Mouse (Mus musculus): ENCODE measurements around the gene Sptbn2.
"Not testable (repeated sequence)": the region's sequence is repeated elsewhere in the genome, so short reads cannot be mapped to it uniquely, and the experiment has no call there.

Gene Sptbn2

GRCm38 (mm10) chr19:4720671-4721244, 9.8 kb downstream of the Sptbn2 start:
- ATAC-seq (ENCODE audit: low TSS enrichment): no peak

GRCm38 (mm10) chr19:4729186-4729585, 18.2 kb downstream of the Sptbn2 start:
- no peak for ATAC-seq (ENCODE audit: low TSS enrichment)

DNA sequence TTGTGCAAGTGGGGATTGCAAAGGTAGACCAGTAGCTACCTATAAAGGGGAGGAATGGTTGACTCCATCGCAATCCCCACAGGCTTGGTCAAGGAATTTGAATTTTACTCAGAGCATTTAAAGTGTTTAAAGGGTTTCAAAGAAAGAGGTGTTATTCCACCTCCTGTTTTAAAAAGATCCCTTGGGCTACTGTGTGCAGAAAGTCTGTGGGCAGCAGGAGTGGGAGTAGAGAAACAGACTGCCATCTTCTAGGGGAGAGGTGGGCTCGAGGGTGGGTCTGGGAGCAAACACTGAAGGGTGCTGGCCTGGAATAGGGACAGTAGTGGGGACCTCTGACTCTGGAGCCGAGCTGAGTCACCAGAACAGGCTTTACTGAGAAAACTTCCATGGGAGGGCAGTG, 22.1 kb downstream of the Sptbn2 start:
- peak; percentile 62; the same call in 1 of the 2 replicates for ATAC-seq (ENCODE audit: low TSS enrichment)

DNA sequence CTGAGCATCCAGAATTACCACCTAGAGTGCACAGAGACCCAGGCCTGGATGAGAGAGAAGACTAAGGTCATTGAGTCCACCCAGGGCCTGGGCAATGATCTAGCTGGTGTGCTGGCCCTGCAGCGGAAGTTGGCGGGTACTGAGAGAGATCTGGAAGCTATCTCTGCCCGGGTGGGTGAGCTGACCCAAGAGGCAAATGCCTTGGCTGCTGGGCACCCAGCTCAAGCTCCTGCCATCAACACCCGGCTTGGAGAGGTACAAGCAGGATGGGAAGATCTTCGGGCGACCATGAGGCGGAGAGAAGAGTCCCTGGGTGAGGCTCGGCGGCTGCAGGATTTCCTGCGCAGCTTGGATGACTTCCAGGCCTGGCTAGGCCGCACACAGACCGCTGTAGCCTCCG, 26.9 kb downstream of the Sptbn2 start:
- ATAC-seq (ENCODE audit: low TSS enrichment): no peak

DNA sequence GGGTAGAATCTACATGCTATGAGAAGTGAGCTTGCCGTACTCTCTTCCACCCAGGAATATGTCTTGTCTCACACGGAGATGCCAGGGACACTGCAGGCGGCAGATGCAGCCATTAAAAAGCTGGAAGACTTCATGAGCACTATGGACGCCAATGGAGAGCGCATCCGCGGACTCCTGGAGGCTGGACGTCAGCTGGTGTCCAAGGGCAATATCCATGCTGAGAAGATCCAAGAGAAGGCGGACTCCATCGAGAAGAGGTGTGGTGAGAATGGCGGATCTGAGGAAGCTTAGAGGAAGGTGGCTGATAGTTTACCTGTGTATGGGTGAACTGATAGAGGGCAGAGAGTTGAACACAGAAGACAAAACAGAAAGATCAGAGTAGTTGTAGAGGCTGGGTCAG, 28.1 kb downstream of the Sptbn2 start:
- no peak for ATAC-seq (ENCODE audit: low TSS enrichment)

GRCm38 (mm10) chr19:4739762-4740161, 28.8 kb downstream of the Sptbn2 start:
- no peak for ATAC-seq (ENCODE audit: low TSS enrichment)

DNA sequence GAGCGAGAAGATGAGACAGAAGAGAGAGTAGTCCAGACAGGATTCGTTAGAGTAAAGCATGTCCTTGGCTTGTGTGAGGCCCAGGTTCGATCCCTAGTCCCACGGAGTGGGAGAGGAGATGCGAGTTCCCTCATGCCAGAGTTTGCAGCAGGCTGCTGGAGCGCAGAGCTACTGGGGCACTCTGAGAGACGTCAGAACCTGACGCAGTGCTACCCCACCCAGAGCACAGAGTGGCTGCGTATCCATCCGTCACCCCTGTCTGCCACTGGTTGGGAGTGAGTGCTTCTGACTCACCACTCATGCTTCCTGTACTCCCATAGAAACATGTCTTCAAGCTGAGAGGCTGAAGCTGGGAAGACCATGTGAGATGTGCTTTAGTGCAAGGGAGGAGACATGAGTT, 30.5 kb downstream of the Sptbn2 start:
- peak; percentile 57; the same call in 1 of the 2 replicates for ATAC-seq (ENCODE audit: low TSS enrichment)

DNA sequence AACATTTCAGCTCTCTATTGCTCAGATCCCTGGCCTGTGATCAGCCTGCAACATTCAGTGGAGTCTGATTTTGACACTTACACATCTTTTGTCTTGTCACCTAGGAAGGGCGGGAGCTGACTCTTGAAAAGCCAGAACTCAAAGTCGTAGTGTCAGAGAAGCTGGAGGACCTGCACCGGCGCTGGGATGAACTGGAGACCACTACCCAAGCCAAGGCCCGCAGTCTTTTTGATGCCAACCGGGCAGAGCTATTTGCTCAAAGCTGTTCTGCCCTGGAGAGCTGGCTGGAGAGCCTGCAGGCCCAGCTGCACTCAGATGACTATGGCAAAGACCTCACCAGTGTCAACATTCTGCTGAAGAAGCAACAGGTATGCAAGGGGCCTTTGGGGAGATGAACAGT, 31.3 kb downstream of the Sptbn2 start:
- ATAC-seq (ENCODE audit: low TSS enrichment): no peak

- ATAC-seq (ENCODE audit: low TSS enrichment): no peak
Measured at GRCm38 (mm10) chr19:4743524-4743923, 32.6 kb downstream of the Sptbn2 start.

DNA sequence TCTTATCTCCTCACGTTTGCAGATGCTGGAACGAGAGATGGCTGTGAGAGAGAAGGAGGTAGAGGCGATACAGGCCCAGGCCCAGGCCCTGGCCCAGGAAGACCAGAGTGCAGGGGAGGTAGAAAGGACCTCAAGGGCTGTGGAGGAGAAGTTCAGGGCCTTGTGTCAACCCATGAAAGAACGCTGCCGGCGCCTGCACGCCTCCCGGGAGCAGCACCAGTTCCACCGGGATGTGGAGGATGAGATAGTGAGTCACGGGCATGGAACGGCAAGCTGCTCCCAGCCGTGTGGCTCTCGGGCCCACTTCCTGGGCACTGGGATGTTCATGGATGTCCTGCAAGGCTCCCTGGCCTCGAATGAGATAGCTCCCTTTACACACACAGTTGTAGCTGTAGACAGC, 33.1 kb downstream of the Sptbn2 start:
- ATAC-seq (ENCODE audit: low TSS enrichment): no peak

GRCm38 (mm10) chr19:4745057-4745456, 34.1 kb downstream of the Sptbn2 start:
- ATAC-seq (ENCODE audit: low TSS enrichment): no peak

DNA sequence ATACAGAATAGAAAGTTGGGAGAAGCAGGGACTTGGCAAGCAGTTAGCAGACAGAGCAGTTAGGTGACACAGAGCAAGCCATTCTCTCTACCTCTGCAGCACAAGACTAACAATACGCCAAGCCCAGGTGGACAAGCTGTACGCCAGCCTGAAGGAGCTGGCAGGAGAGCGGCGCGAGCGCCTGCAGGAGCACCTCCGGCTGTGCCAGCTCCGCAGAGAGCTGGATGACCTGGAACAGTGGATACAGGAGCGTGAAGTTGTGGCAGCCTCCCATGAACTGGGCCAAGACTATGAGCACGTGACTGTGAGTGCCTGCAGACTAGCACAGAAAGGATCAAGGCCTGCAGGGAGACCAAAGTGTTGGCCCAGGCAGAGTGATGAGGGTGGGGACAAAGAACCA, 34.7 kb downstream of the Sptbn2 start:
- 0 out of 2 replicates have a peak, but pooled peaks have one; percentile 1 for ATAC-seq (ENCODE audit: low TSS enrichment)

- ATAC-seq (ENCODE audit: low TSS enrichment): no peak
Measured at GRCm38 (mm10) chr19:4746611-4747010, 35.6 kb downstream of the Sptbn2 start.

GRCm38 (mm10) chr19:4747631-4748312, 36.8 kb downstream of the Sptbn2 start:
- no peak for ATAC-seq (ENCODE audit: low TSS enrichment)

DNA sequence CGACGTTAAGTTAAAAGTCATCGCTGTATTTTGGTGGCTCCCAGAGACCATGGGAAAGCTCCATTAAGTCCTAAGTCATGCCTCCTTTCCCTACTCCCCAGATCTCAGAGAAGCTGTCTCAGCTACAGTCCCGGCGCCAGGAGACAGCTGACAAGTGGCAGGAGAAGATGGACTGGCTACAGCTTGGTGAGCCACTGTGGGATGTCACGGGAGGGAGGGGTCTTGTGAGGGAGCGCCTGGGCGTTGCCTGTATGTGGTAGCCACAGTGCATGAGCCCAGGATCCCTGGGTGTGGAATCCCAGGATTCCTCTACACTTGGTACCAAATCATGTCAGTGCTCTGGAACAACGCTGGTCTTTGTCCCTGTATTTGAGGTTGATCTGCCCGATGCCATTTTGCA, 37.5 kb downstream of the Sptbn2 start:
- ATAC-seq (ENCODE audit: low TSS enrichment): no peak

DNA sequence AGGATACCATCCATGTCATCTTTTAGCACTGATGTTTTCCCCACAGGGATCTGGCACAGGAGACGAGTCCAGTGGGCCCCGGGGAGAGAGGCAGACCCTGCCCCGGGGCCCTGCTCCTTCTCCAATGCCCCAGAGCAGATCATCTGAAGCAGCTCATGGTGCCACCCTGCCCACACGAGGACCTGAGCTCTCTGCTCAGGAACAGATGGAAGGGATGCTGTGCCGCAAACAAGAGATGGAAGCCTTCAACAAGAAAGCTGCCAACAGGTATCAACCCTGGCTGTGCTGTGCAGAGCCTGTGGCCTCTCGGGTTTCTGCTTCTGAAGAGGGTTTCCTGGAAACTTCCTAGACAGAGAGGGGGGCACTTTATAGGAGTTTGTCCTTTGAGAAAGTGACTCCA, 39.0 kb downstream of the Sptbn2 start:
- ATAC-seq (ENCODE audit: low TSS enrichment): no peak

- ATAC-seq (ENCODE audit: low TSS enrichment): peak; percentile 71
Measured at GRCm38 (mm10) chr19:4755565-4756192, 44.7 kb downstream of the Sptbn2 start.

GRCm38 (mm10) chr19:4756193-4756911, 45.4 kb downstream of the Sptbn2 start, which contains the start of gene Rbm4b:
Gene Rbm4b, plus strand, starts transcription at chr19:4756497.
- ATAC-seq (ENCODE audit: low TSS enrichment): peak; percentile 64

- no peak for ATAC-seq (ENCODE audit: low TSS enrichment)
Measured at GRCm38 (mm10) chr19:4756921-4757320, 46.0 kb downstream of the Sptbn2 start.

DNA sequence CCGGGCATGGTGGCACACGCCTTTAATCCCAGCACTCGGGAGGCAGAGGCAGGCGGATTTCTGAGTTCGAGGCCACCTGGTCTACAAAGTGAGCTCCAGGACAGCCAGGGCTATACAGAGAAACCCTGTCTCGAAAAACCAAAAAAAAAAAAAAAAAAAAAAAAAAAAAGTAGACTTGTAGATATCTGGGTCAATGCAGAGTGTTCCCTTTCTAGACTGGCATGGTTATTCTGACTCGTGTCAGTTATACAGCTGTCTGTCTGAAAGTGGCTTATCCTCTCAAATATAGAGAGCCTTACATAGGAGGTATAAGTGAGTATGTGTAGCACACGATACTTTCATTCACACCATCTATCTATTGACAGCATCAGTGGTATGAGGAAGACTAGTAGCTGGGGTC, 49.6 kb downstream of the Sptbn2 start:
- not testable (repeated sequence) for ATAC-seq (ENCODE audit: low TSS enrichment)

GRCm38 (mm10) chr19:4762876-4763275, 51.9 kb downstream of the Sptbn2 start:
- ATAC-seq (ENCODE audit: low TSS enrichment): no peak

- no peak for ATAC-seq (ENCODE audit: low TSS enrichment)
Measured at GRCm38 (mm10) chr19:4767507-4768148, 56.7 kb downstream of the Sptbn2 start.
